Mouse (Mus musculus) spleen, postnatal 10 days (tissue): ENCODE measurements around the gene Olfr1006.
"Not testable (repeated sequence)": the region's sequence is repeated elsewhere in the genome, so short reads cannot be mapped to it uniquely, and the experiment has no call there.

Experiments used
- DNase-seq, 2 experiments: peaks; one replicate each; pipeline ENCODE4 v3.0.0; 2021 to 2022; ENCODE audit warnings: low spot score in 2 of 2

Olfr1006 gene

GRCm38 (mm10) chr2:85678667-85679066 lies at the start of gene Olfr1006:
TSS of gene Olfr1006 (minus strand) at chr2:85678767.
- no peak for DNase-seq

GRCm38 (mm10) chr2:85725793-85726192 lies 47.2 kb upstream of the Olfr1006 start:
- DNase-seq = no peak

GRCm38 (mm10) chr2:85715119-85715518 lies 36.6 kb upstream of the Olfr1006 start, which contains the start of gene Olfr1009:
TSS of gene Olfr1009 (plus strand) at chr2:85715419.
- no peak for DNase-seq

- no peak for DNase-seq
Observed at GRCm38 (mm10) chr2:85711159-85711558, 32.6 kb upstream of the Olfr1006 start.

GRCm38 (mm10) chr2:85710680-85711079 lies 32.1 kb upstream of the Olfr1006 start:
- not testable (repeated sequence) for DNase-seq

GRCm38 (mm10) chr2:85689131-85689530 lies 10.6 kb upstream of the Olfr1006 start, which contains the start of gene Olfr1008:
TSS of gene Olfr1008 (plus strand) at chr2:85689431.
- no peak for DNase-seq

- not testable (repeated sequence) for DNase-seq
Observed at GRCm38 (mm10) chr2:85664355-85664754, 14.2 kb downstream of the Olfr1006 start, which contains the start of gene Olfr154. TSS of gene Olfr154 (minus strand) at chr2:85664455.

- DNase-seq = no peak
Observed at GRCm38 (mm10) chr2:85650604-85651003, 28.0 kb downstream of the Olfr1006 start, which contains the start of gene Olfr1002. TSS of gene Olfr1002 (minus strand) at chr2:85650704.
